8 mouse cellular contexts compared by ENCODE assay signal in the genomic region with DNA sequence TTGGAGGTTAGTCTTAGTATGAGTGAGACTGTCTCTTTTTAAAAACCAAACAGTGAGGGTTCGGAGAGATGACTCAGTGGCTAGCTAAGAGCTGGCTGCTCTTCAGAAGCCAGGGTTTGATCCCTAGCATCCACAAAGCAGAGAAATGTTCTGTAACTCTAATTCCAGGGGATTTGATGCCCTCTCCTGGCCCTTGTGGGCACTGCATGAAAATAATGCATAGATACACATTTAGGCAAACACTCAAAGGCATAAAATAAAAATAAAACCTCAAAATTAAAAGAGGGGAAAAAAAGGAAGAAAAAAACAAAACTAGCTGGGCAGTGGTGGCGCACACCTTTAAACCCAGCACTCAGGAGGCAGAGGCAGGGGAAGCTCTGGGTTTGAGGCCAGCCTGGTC. TPM values are rescaled to one million over a fixed set of nuclear protein-coding genes. Genes with fewer than 3 reads are reported as not detected.
DNase-seq lines count a peak whose midpoint lies in the region; ATAC-seq and TF ChIP-seq lines count a peak whose summit lies in the region.
"Had no signal": no experiment of that assay in that cellular context is flagged by ENCODE, and none has a peak within 500 bp of the region (broad histone marks: within the 10 kb centered on the region; RNA-seq: fewer than 3 reads in every experiment).

No protein-coding gene starts in this region.

- H3K36me3 ChIP-seq in kidney, adult 2 months (ENCODE audit: control insufficient read depth, insufficient read depth, low read length): no peaks in the 10 kb centered on the region
- H3K36me3 ChIP-seq in liver, postnatal 0 days (replicated peaks; ENCODE audit: insufficient read depth, low read length): peaks cover 2% of the 10 kb centered on the region; the same call in 1 of the 2 replicates

- no peak for TF ChIP-seq POLR2A in kidney, adult 2 months (IDR thresholded peaks at IDR 0.05; ENCODE audit: low read depth, low read length)

- no peak overlapping the region for H3K27ac ChIP-seq in kidney, adult 2 months (ENCODE audit: insufficient read depth, low read depth, low read length)
- H3K27ac ChIP-seq in liver, postnatal 0 days (ENCODE audit: low read depth): no peak overlapping the region
- H3K27ac ChIP-seq: liver, embryonic 15.5 days had no signal

- ATAC-seq in liver, postnatal 0 days: no peak

- no peaks in the 10 kb centered on the region for H3K27me3 ChIP-seq in kidney, adult 2 months (replicated peaks; ENCODE audit: control insufficient read depth, insufficient read depth, low read length)
- no peaks in the 10 kb centered on the region for H3K27me3 ChIP-seq in liver, postnatal 0 days (ENCODE audit: insufficient read depth, low read length)
- H3K27me3 ChIP-seq: liver, embryonic 15.5 days had no signal

- no peak for TF ChIP-seq EP300 in liver, postnatal 0 days (IDR thresholded peaks at IDR 0.05; ENCODE audit: low read depth)

- peaks cover 38% of the 10 kb centered on the region for H3K4me1 ChIP-seq in kidney, adult 2 months (ENCODE audit: control insufficient read depth, insufficient read depth, low read length)
- H3K4me1 ChIP-seq in liver, postnatal 0 days (ENCODE audit: insufficient read depth): peaks cover 17% of the 10 kb centered on the region

- TF ChIP-seq CTCF in kidney, adult 2 months (conservative IDR thresholded peaks at IDR 0.05; ENCODE audit: insufficient read depth, insufficient read length, low read depth, low read length): peak; percentile 28; the same call in 1 of the 2 replicates
- peak; percentile 54 for TF ChIP-seq CTCF in liver, postnatal 0 days (IDR thresholded peaks at IDR 0.05; ENCODE audit: low read depth)

- no peak overlapping the region for H3K4me2 ChIP-seq in liver, postnatal 0 days (ENCODE audit: low read depth, low read length)
- H3K4me2 ChIP-seq: liver, embryonic 15.5 days had no signal

- H3K9ac ChIP-seq in liver, postnatal 0 days (replicated peaks): no peak overlapping the region
- H3K9ac ChIP-seq: liver, embryonic 15.5 days had no signal

- no peak overlapping the region for H3K4me3 ChIP-seq in kidney, adult 2 months (ENCODE audit: insufficient read depth, low read depth, low read length)
- no peak overlapping the region for H3K4me3 ChIP-seq in liver, postnatal 0 days (ENCODE audit: low read depth, low read length)
- H3K4me3 ChIP-seq: liver, embryonic 15.5 days had no signal

- DNase-seq in kidney, adult 2 months: peak; percentile 22
- no peak for DNase-seq in kidney, postnatal 14 days
- peak; percentile 58 for DNase-seq in A20 (ENCODE audit: low read depth, low spot score)
- DNase-seq in CD8-positive naive resting alpha-beta T cell, adult 2 months (ENCODE audit: low read depth in 2 of 2, low spot score in 2 of 2): peak; percentile 13 to 49
- peak; percentile 34 for DNase-seq in liver, postnatal 0 days
- no peak for DNase-seq in urinary bladder, postnatal 25 days (ENCODE audit: low spot score)
- no peak for DNase-seq in ovary, adult 18-20 months (ENCODE audit: low spot score)

- WGBS in kidney, adult 2 months: 98% methylated on average over 2 of the region's 2 CpGs
- WGBS in liver, postnatal 0 days (ENCODE audit: insufficient replicate concordance): 89% methylated on average over 2 of the region's 2 CpGs

- H3K9me3 ChIP-seq in liver, postnatal 0 days (ENCODE audit: low read length): no peaks in the 10 kb centered on the region
- H3K9me3 ChIP-seq: liver, embryonic 15.5 days had no signal

RNA-seq across cellular contexts. Expression of gene Pias1, which starts 13.3 kb away (rescaled TPM):
- 24.8 and 26.7 TPM in 2 replicates for polyA plus RNA-seq in kidney, adult 2 months (2012; rRNA removed)
- 19.5 and 20.9 TPM in 2 replicates for polyA plus RNA-seq in liver, postnatal 0 days (2015; fragmentation: Nextera tagmentation; extraction: Ambion mirVana)

Comparison
In these comparisons a context has a peak if more than half of its experiments do, and no peak if none do; other contexts are left out.
1. DNase-seq: peak in kidney, adult 2 months (single experiment), A20 (single experiment), CD8-positive naive resting alpha-beta T cell, adult 2 months (2 of 2) and liver, postnatal 0 days (single experiment); none in kidney, postnatal 14 days (single experiment), urinary bladder, postnatal 25 days (single experiment) and ovary, adult 18-20 months (single experiment).